Mouse (Mus musculus) erythroblast, embryonic 14.5 days (primary cell): Measurements from ENCODE around the gene Olfr310.

Experiments
- GATA1 ChIP-seq: IDR thresholded peaks from 2 replicates; pipeline ENCODE4 v1.6.1; 2012; ENCODE audit warnings: low read length, inconsistent platforms, mixed read lengths
- TAL1 ChIP-seq: IDR thresholded peaks from 3 replicates; pipeline ENCODE4 v1.6.1; 2012; ENCODE audit warnings: low read length, inconsistent platforms, mixed read lengths

DNA sequence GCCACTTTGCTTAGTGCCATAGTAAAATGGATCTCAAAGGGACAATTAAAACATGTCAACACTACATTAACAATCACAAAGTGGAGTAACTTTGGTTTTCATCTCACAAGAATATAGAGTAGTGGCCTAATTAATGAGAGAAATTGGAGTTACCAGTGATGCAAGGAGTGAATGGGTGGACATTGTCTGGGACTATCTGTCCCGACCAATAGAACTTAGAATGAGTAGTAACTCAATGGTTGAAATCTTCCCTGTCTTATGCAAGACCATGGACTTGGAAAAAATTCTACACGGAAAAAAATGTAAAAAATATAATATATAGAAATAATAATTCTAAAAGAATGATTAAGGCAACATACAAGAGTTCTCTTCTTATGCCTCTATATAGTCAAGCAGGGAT is 36.6 kb upstream of the Olfr310 start, which contains the start of gene Olfr309:
- TF ChIP-seq GATA1 (no peak), TAL1 (no peak)
